Mouse (Mus musculus): ENCODE data around the gene Adam22. TPM values are rescaled to one million over a fixed set of nuclear protein-coding genes. Genes with fewer than 3 reads are reported as not detected.

Adam22 gene
- polyA plus RNA-seq, 1 experiment = 5.6 TPM

Other genes starting within 250 kb of the Adam22 start
- gene Dbf4, start 54.6 kb upstream of the Adam22 start, polyA plus RNA-seq (2011; ENCODE audit: insufficient read depth, insufficient read length, low read depth, missing spikeins) = 207 and 213 TPM in 2 replicates
- gene Slc25a40, start 54.7 kb upstream of the Adam22 start, polyA plus RNA-seq (2011; ENCODE audit: insufficient read depth, insufficient read length, low read depth, missing spikeins) = 77.4 and 80.5 TPM in 2 replicates